Mouse (Mus musculus): ENCODE data around the gene March1. TPM values are rescaled to one million over a fixed set of nuclear protein-coding genes. Genes with fewer than 3 reads are reported as not detected.

Gene March1
- polyA plus RNA-seq (2015; fragmentation: Nextera tagmentation; extraction: Ambion mirVana): 32.8 and 42.9 TPM in 2 replicates

DNA sequence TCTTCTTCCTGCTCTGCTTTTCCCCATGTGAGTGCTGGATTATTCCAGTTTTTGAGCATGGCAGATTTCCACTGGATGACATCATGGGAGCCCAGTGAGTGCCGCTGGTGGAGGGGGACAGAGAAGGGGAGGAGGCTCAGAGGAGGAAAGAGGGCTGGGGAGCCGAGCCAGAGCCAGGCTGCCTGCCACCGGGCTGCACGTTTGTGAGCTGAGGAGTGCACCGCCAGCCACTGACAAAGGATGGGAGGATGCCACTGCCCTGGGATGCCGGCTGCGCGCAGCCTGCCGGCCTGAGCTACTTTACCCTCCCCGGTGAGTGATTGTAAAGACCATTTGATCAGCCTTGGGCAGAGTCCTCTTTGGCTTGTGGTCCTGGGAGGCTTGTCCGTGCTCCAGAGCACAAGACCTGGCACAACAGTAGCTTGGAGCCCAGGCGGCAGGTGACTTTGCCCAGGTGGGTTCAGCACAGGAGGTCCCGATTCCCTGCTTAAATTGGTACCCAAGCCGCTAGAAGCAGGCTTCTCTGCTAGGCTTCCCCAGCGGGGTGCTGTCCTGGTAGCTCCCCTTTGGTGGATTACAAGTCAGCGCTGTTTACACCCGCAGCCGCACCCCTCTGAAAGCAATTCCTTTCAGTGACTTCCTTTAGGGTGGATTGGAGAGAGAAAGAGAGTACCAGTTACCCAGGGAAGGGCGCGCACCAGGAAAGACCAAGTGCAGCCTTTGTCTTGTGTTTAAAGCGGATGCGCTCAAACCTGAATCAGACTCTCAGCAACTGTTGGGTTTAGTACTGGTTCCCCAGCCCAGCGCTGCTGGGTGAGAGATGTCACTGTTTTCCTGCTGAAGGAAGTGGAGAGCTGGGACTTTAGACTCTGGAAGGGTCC, at the start of gene March1:
March1 (plus strand) TSS at position 30 of the 881 bp plus-strand sequence.
- WGBS: 1% methylated on average over 23 of the region's 23 CpGs
- H3K27ac ChIP-seq (replicated peaks): peak within 1 kb of the TSS; percentile 80

DNA sequence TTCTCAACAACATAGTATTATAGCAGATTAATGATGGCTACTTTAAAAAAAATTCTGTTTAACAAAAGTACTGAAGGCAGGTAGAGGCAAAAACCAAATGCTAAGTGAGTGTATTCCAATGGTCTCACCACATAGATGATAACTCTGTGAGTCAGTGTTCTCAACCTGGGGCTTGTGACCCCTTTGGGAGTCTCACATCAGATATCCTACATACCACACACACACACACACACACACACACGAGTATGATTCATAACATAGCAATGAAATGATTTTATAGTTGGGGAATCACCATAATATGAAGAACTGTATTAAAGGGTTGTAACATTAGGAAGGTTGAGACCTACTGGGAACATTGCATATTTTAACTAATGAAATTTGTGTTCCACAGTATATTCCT, 30.8 kb upstream of the March1 start:
- Histone ChIP-seq H3K9me3 (replicated peaks) (no peaks in the 10 kb centered on the region), H3K4me1 (no peaks in the 10 kb centered on the region), H3K4me3 (replicated peaks) (no peak overlapping the region), H3K36me3 (no peaks in the 10 kb centered on the region), H3K27me3 (replicated peaks) (no peaks in the 10 kb centered on the region), H3K27ac (replicated peaks) (no peak overlapping the region), H3K9ac (replicated peaks) (no peak overlapping the region), H3K4me2 (no peak overlapping the region)
- no peak for ATAC-seq (ENCODE audit: low FRiP score)
- 59% methylated on average over 1 of the region's 1 CpGs for WGBS

More for the DNA sequence above, at the start of gene March1:
- Histone ChIP-seq H3K9ac (replicated peaks) (peak within 1 kb of the TSS; percentile 66), H3K4me2 (peak within 1 kb of the TSS; percentile 67), H3K4me3 (replicated peaks) (peak within 1 kb of the TSS; percentile 60), H3K9me3 (replicated peaks) (no peaks in the 10 kb centered on the region), H3K4me1 (0 out of 2 replicates have a peak, but pooled peaks cover 5% of the 10 kb centered on the region), H3K36me3 (no peaks in the 10 kb centered on the region), H3K27me3 (replicated peaks) (no peaks in the 10 kb centered on the region)
- peak; percentile 97 for ATAC-seq (ENCODE audit: low FRiP score)

DNA sequence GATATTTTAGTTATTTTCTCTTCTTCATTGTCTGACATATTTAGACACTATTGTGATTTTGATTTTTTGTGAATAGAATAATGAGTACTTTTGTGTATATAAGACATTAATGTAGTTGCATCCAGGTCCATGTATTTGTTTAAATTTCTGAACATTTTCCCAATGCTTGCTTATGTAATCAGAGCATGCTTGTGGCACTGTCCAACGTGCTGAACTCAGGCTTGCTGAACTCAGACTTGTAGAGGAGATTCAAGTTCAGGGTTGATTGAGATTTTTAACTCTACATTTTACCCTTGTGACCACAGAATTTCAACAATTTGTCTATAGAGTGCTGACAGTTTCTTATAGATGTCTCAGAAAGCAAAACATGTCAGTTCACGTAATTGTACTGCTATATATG, 14.5 kb upstream of the March1 start:
- H3K4me3 ChIP-seq (replicated peaks): no peak overlapping the region
- ATAC-seq (ENCODE audit: low FRiP score): no peak
- H3K36me3 ChIP-seq: no peaks in the 10 kb centered on the region
- H3K27me3 ChIP-seq (replicated peaks): no peaks in the 10 kb centered on the region
- no peaks in the 10 kb centered on the region for H3K9me3 ChIP-seq (replicated peaks)
- 58% methylated on average over 2 of the region's 2 CpGs for WGBS
- H3K4me2 ChIP-seq: no peak overlapping the region
- no peak overlapping the region for H3K9ac ChIP-seq (replicated peaks)
- no peak overlapping the region for H3K27ac ChIP-seq (replicated peaks)
- H3K4me1 ChIP-seq: no peaks in the 10 kb centered on the region

DNA sequence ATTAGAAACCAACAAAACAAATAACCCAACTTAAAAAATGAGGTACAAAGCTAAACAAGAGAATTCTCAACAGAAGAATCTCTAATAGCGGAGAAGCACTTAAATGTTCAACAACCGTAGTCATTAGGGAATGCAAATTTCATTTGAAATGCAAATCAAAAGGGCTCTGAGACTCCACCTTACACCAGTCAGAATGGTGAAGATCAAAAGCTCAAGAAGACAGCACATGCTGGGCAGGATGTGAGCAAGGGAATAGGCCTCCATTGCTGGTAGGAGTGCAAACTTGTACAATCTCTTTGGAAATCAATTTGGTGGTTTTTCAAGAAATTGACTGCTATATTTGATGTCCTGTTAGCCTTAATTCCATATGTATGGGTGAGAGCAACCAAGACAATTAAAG, 8.2 kb upstream of the March1 start:
- Histone ChIP-seq H3K4me3 (replicated peaks) (no peak overlapping the region), H3K36me3 (no peaks in the 10 kb centered on the region), H3K9me3 (replicated peaks) (no peaks in the 10 kb centered on the region), H3K9ac (replicated peaks) (no peak overlapping the region), H3K4me1 (no peaks in the 10 kb centered on the region), H3K27ac (replicated peaks) (no peak overlapping the region), H3K4me2 (no peak overlapping the region), H3K27me3 (replicated peaks) (no peaks in the 10 kb centered on the region)
- no peak for ATAC-seq (ENCODE audit: low FRiP score)
- 58% methylated on average over 2 of the region's 2 CpGs for WGBS

DNA sequence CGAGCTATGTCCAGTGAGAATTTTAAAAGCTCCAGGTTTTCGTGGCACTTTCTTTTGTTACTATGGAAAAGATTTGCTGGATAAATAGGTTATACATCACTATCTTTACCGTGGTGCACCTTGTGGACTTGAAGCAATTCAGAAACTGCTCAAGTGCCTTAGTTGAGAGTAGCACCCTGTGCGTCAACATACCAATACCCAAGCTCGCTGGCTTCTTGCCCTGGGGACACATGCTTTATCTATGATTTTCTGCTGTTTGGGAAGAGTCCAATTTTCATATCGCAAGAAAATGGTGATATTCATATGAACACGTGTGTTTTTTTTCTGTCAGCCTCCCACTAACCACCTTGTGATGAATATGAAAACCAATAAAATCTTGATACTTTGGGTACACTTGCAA, 1.3 kb downstream of the March1 start:
- Histone ChIP-seq H3K27me3 (replicated peaks) (no peaks in the 10 kb centered on the region), H3K4me2 (peak overlapping the region; percentile 67), H3K4me1 (0 out of 2 replicates have a peak, but pooled peaks cover 5% of the 10 kb centered on the region), H3K4me3 (replicated peaks) (peak overlapping the region; percentile 60), H3K27ac (replicated peaks) (peak overlapping the region; percentile 80; the same call in 1 of the 2 replicates), H3K36me3 (no peaks in the 10 kb centered on the region), H3K9ac (replicated peaks) (peak overlapping the region; percentile 66), H3K9me3 (replicated peaks) (no peaks in the 10 kb centered on the region)
- WGBS: 31% methylated on average over 7 of the region's 7 CpGs
- ATAC-seq (ENCODE audit: low FRiP score): no peak

GRCm38 (mm10) chr8:65644931-65645330, 27.2 kb downstream of the March1 start:
- Histone ChIP-seq H3K9me3 (replicated peaks) (no peaks in the 10 kb centered on the region), H3K27ac (replicated peaks) (no peak overlapping the region), H3K4me1 (no peaks in the 10 kb centered on the region), H3K4me3 (replicated peaks) (no peak overlapping the region), H3K36me3 (no peaks in the 10 kb centered on the region), H3K9ac (replicated peaks) (no peak overlapping the region), H3K27me3 (replicated peaks) (no peaks in the 10 kb centered on the region), H3K4me2 (no peak overlapping the region)
- no peak for ATAC-seq (ENCODE audit: low FRiP score)

GRCm38 (mm10) chr8:65645502-65645901, 27.8 kb downstream of the March1 start:
- H3K27ac ChIP-seq (replicated peaks): no peak overlapping the region
- no peak for ATAC-seq (ENCODE audit: low FRiP score)
- H3K4me2 ChIP-seq: no peak overlapping the region
- no peak overlapping the region for H3K9ac ChIP-seq (replicated peaks)
- no peak overlapping the region for H3K4me3 ChIP-seq (replicated peaks)
- H3K27me3 ChIP-seq (replicated peaks): no peaks in the 10 kb centered on the region
- no peaks in the 10 kb centered on the region for H3K36me3 ChIP-seq
- no peaks in the 10 kb centered on the region for H3K4me1 ChIP-seq
- 79% methylated on average over 1 of the region's 1 CpGs for WGBS
- no peaks in the 10 kb centered on the region for H3K9me3 ChIP-seq (replicated peaks)

DNA sequence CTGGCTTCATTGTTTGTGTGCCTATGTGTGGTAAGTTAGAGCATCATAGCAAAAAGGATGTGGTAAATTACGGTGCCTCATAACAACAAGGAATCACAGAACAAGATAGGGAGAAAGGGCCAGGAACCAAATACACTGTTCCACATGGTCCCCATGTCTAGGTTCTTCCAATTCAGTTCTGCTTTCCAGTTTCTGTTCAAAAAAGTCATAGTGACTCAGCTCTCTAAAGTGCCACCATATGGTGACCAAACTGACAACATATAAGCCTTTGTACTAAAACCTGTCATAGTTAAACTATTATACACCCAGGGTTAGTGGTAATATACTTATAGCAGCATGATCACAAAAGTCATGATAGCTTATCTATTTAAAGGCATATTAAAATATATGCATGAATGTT, 28.2 kb downstream of the March1 start:
- Histone ChIP-seq H3K9me3 (replicated peaks) (no peaks in the 10 kb centered on the region), H3K4me1 (no peaks in the 10 kb centered on the region), H3K27ac (replicated peaks) (no peak overlapping the region), H3K27me3 (replicated peaks) (no peaks in the 10 kb centered on the region), H3K4me3 (replicated peaks) (no peak overlapping the region), H3K4me2 (no peak overlapping the region), H3K36me3 (no peaks in the 10 kb centered on the region), H3K9ac (replicated peaks) (no peak overlapping the region)
- 97% methylated on average over 1 of the region's 1 CpGs for WGBS
- ATAC-seq (ENCODE audit: low FRiP score): no peak

- no peak overlapping the region for H3K27ac ChIP-seq (replicated peaks)
- H3K4me1 ChIP-seq: no peaks in the 10 kb centered on the region
- no peak overlapping the region for H3K4me2 ChIP-seq
- H3K36me3 ChIP-seq: no peaks in the 10 kb centered on the region
- H3K9me3 ChIP-seq (replicated peaks): no peaks in the 10 kb centered on the region
- no peak overlapping the region for H3K9ac ChIP-seq (replicated peaks)
- no peaks in the 10 kb centered on the region for H3K27me3 ChIP-seq (replicated peaks)
- ATAC-seq (ENCODE audit: low FRiP score): no peak
- 88% methylated on average over 6 of the region's 6 CpGs for WGBS
- H3K4me3 ChIP-seq (replicated peaks): no peak overlapping the region
These were observed 38.2 kb downstream of the March1 start for GRCm38 (mm10) chr8:65655924-65656323.

GRCm38 (mm10) chr8:65661885-65662284, 44.2 kb downstream of the March1 start:
- H3K4me2 ChIP-seq: no peak overlapping the region
- no peak overlapping the region for H3K27ac ChIP-seq (replicated peaks)
- H3K4me3 ChIP-seq (replicated peaks): no peak overlapping the region
- no peaks in the 10 kb centered on the region for H3K9me3 ChIP-seq (replicated peaks)
- 65% methylated on average over 2 of the region's 2 CpGs for WGBS
- no peak for ATAC-seq (ENCODE audit: low FRiP score)
- H3K4me1 ChIP-seq: no peaks in the 10 kb centered on the region
- H3K36me3 ChIP-seq: no peaks in the 10 kb centered on the region
- no peaks in the 10 kb centered on the region for H3K27me3 ChIP-seq (replicated peaks)
- no peak overlapping the region for H3K9ac ChIP-seq (replicated peaks)

DNA sequence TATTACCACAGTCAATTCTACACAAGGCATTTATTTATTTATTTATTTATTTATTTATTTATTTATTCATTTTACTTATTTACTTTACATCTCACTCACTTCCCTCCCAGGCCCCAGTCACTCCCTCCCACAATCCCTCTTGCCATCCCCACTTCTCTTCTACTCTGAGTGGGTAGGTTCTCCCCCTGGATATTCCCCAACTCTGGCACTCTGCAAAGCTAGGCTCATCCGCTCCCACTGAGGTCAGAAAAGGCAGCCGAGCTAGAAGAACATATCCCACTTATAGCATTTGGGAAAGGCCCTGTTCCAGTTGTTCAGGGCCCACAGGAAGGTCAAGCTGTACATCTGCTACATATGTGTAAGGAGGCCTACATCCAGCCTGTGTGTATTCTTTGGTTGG, 48.1 kb downstream of the March1 start:
- ATAC-seq (ENCODE audit: low FRiP score): no peak
- Histone ChIP-seq H3K4me2 (no peak overlapping the region), H3K4me1 (no peaks in the 10 kb centered on the region), H3K27ac (replicated peaks) (no peak overlapping the region), H3K36me3 (no peaks in the 10 kb centered on the region), H3K27me3 (replicated peaks) (no peaks in the 10 kb centered on the region), H3K4me3 (replicated peaks) (no peak overlapping the region), H3K9me3 (replicated peaks) (no peaks in the 10 kb centered on the region), H3K9ac (replicated peaks) (no peak overlapping the region)
- 92% methylated on average over 2 of the region's 2 CpGs for WGBS

- H3K36me3 ChIP-seq: no peaks in the 10 kb centered on the region
- no peaks in the 10 kb centered on the region for H3K9me3 ChIP-seq (replicated peaks)
- ATAC-seq (ENCODE audit: low FRiP score): no peak
- no peak overlapping the region for H3K4me2 ChIP-seq
- H3K4me1 ChIP-seq: no peaks in the 10 kb centered on the region
- no peak overlapping the region for H3K9ac ChIP-seq (replicated peaks)
- H3K4me3 ChIP-seq (replicated peaks): no peak overlapping the region
- no peaks in the 10 kb centered on the region for H3K27me3 ChIP-seq (replicated peaks)
- H3K27ac ChIP-seq (replicated peaks): no peak overlapping the region
These were observed 125.4 kb downstream of the March1 start for GRCm38 (mm10) chr8:65743066-65743465.

All from neural tube, embryonic 15.5 days (tissue).